Mouse (Mus musculus): ENCODE measurements around the gene Unc93b1. TPM values are rescaled to one million over a fixed set of nuclear protein-coding genes. Genes with fewer than 3 reads are reported as not detected.
A peak's percentile ranks its signal among the peaks of the same experiment; 100 is the strongest.

Gene Unc93b1
- polyA plus RNA-seq, 1 experiment: 180 TPM

GRCm38 (mm10) chr19:3924868-3925267, 10.1 kb upstream of the Unc93b1 start:
- no peak overlapping the region for H3K4me3 ChIP-seq (replicated peaks; ENCODE audit: extremely low read depth, low read depth, low read length)
- 93% methylated on average over 7 of the region's 7 CpGs for WGBS
- DNase-seq: no peak
- peaks cover 32% of the 10 kb centered on the region for H3K4me1 ChIP-seq (ENCODE audit: control insufficient read depth, insufficient read depth, low read length)
- TF ChIP-seq POLR2A (IDR thresholded peaks at IDR 0.05; ENCODE audit: borderline replicate concordance, extremely low read depth, low read depth, low read length) (no peak), CTCF (IDR thresholded peaks at IDR 0.05; ENCODE audit: insufficient read depth, low read length) (no peak)

GRCm38 (mm10) chr19:3925859-3926258, 9.1 kb upstream of the Unc93b1 start:
- no peak overlapping the region for H3K4me3 ChIP-seq (replicated peaks; ENCODE audit: extremely low read depth, low read depth, low read length)
- no peak for DNase-seq
- WGBS: 77% methylated on average over 6 of the region's 6 CpGs
- peaks cover 38% of the 10 kb centered on the region for H3K4me1 ChIP-seq (ENCODE audit: control insufficient read depth, insufficient read depth, low read length)
- TF ChIP-seq POLR2A (IDR thresholded peaks at IDR 0.05; ENCODE audit: borderline replicate concordance, extremely low read depth, low read depth, low read length) (no peak), CTCF (IDR thresholded peaks at IDR 0.05; ENCODE audit: insufficient read depth, low read length) (no peak)

GRCm38 (mm10) chr19:3926279-3926678, 8.7 kb upstream of the Unc93b1 start:
- TF ChIP-seq POLR2A (IDR thresholded peaks at IDR 0.05; ENCODE audit: borderline replicate concordance, extremely low read depth, low read depth, low read length): peak; percentile 29; the same call in 1 of the 2 replicates
- peak; percentile 22; the same call in 1 of the 2 replicates for TF ChIP-seq CTCF (IDR thresholded peaks at IDR 0.05; ENCODE audit: insufficient read depth, low read length)
- WGBS: 36% methylated on average over 3 of the region's 3 CpGs
- Histone ChIP-seq H3K4me1 (ENCODE audit: control insufficient read depth, insufficient read depth, low read length) (peaks cover 38% of the 10 kb centered on the region), H3K4me3 (replicated peaks; ENCODE audit: extremely low read depth, low read depth, low read length) (no peak overlapping the region)
- peak; percentile 70 for DNase-seq

GRCm38 (mm10) chr19:3926685-3927084, 8.3 kb upstream of the Unc93b1 start:
- no peak for DNase-seq
- Histone ChIP-seq H3K4me3 (replicated peaks; ENCODE audit: extremely low read depth, low read depth, low read length) (no peak overlapping the region), H3K4me1 (ENCODE audit: control insufficient read depth, insufficient read depth, low read length) (peaks cover 38% of the 10 kb centered on the region)
- 74% methylated on average over 6 of the region's 6 CpGs for WGBS
- TF ChIP-seq CTCF (IDR thresholded peaks at IDR 0.05; ENCODE audit: insufficient read depth, low read length) (no peak), POLR2A (IDR thresholded peaks at IDR 0.05; ENCODE audit: borderline replicate concordance, extremely low read depth, low read depth, low read length) (no peak)

- WGBS: 84% methylated on average over 4 of the region's 4 CpGs
- Histone ChIP-seq H3K4me3 (replicated peaks; ENCODE audit: extremely low read depth, low read depth, low read length) (no peak overlapping the region), H3K4me1 (ENCODE audit: control insufficient read depth, insufficient read depth, low read length) (peaks cover 38% of the 10 kb centered on the region)
- no peak for TF ChIP-seq CTCF (IDR thresholded peaks at IDR 0.05; ENCODE audit: insufficient read depth, low read length)
- TF ChIP-seq POLR2A (IDR thresholded peaks at IDR 0.05; ENCODE audit: borderline replicate concordance, extremely low read depth, low read depth, low read length): no peak
- DNase-seq: no peak
Measured at GRCm38 (mm10) chr19:3927989-3928388, 7.0 kb upstream of the Unc93b1 start.

- Histone ChIP-seq H3K4me1 (ENCODE audit: control insufficient read depth, insufficient read depth, low read length) (peaks cover 30% of the 10 kb centered on the region), H3K4me3 (replicated peaks; ENCODE audit: extremely low read depth, low read depth, low read length) (no peak overlapping the region)
- 48% methylated on average over 4 of the region's 4 CpGs for WGBS
- TF ChIP-seq CTCF (IDR thresholded peaks at IDR 0.05; ENCODE audit: insufficient read depth, low read length): no peak
- TF ChIP-seq POLR2A (IDR thresholded peaks at IDR 0.05; ENCODE audit: borderline replicate concordance, extremely low read depth, low read depth, low read length): no peak
- DNase-seq: no peak
Measured at GRCm38 (mm10) chr19:3928779-3929178, 6.2 kb upstream of the Unc93b1 start.

GRCm38 (mm10) chr19:3929211-3929941, 5.6 kb upstream of the Unc93b1 start, which contains the start of gene Aldh3b1:
Aldh3b1 (minus strand) TSS chr19:3929808.
- TF ChIP-seq CTCF (IDR thresholded peaks at IDR 0.05; ENCODE audit: insufficient read depth, low read length) (no peak), POLR2A (IDR thresholded peaks at IDR 0.05; ENCODE audit: borderline replicate concordance, extremely low read depth, low read depth, low read length) (peak; percentile 61; the same call in 1 of the 2 replicates)
- DNase-seq: peak; percentile 96
- peaks cover 24% of the 10 kb centered on the region for H3K4me1 ChIP-seq (ENCODE audit: control insufficient read depth, insufficient read depth, low read length)
- 4% methylated on average over 12 of the region's 12 CpGs for WGBS
- H3K4me3 ChIP-seq (replicated peaks; ENCODE audit: extremely low read depth, low read depth, low read length): peak within 1 kb of the TSS; percentile 53

GRCm38 (mm10) chr19:3930262-3931057, 4.5 kb upstream of the Unc93b1 start:
- H3K4me3 ChIP-seq (replicated peaks; ENCODE audit: extremely low read depth, low read depth, low read length): no peak overlapping the region
- WGBS: 67% methylated on average over 21 of the region's 21 CpGs
- TF ChIP-seq CTCF (IDR thresholded peaks at IDR 0.05; ENCODE audit: insufficient read depth, low read length): no peak
- no peak for TF ChIP-seq POLR2A (IDR thresholded peaks at IDR 0.05; ENCODE audit: borderline replicate concordance, extremely low read depth, low read depth, low read length)

GRCm38 (mm10) chr19:3931716-3932115, 3.3 kb upstream of the Unc93b1 start:
- no peak overlapping the region for H3K4me3 ChIP-seq (replicated peaks; ENCODE audit: extremely low read depth, low read depth, low read length)

More at GRCm38 (mm10) chr19:3930262-3931057, 4.5 kb upstream of the Unc93b1 start:
- no peak for DNase-seq
- H3K4me1 ChIP-seq (ENCODE audit: control insufficient read depth, insufficient read depth, low read length): peaks cover 23% of the 10 kb centered on the region

More at GRCm38 (mm10) chr19:3931716-3932115, 3.3 kb upstream of the Unc93b1 start:
- TF ChIP-seq CTCF (IDR thresholded peaks at IDR 0.05; ENCODE audit: insufficient read depth, low read length) (no peak), POLR2A (IDR thresholded peaks at IDR 0.05; ENCODE audit: borderline replicate concordance, extremely low read depth, low read depth, low read length) (no peak)
- H3K4me1 ChIP-seq (ENCODE audit: control insufficient read depth, insufficient read depth, low read length): peaks cover 20% of the 10 kb centered on the region
- 84% methylated on average over 9 of the region's 9 CpGs for WGBS
- DNase-seq: no peak
